Mouse (Mus musculus) cortical plate, adult 2 months (tissue): Measurements from ENCODE around the gene Gsta2. TPM values are rescaled to one million over a fixed set of nuclear protein-coding genes. Genes with fewer than 3 reads are reported as not detected.

ENCODE experiments used
- H3K27ac ChIP-seq: fragments of 200-500 bp; 2 replicates; pipeline ENCODE4 v1.5.1; 2012; ENCODE audit warnings: low read length, control low read depth, inconsistent platforms; ENCODE audit not compliant: insufficient read depth
- H3K4me1 ChIP-seq: fragments of 200-500 bp; 2 replicates; pipeline ENCODE4 v1.6.1; 2011; ENCODE audit warnings: low read length; ENCODE audit not compliant: control insufficient read depth, insufficient read depth
- H3K4me3 ChIP-seq: fragments of 200-500 bp; 2 replicates; pipeline ENCODE4 v1.5.1; 2011; ENCODE audit warnings: mild to moderate bottlenecking, low read length, control low read depth; ENCODE audit not compliant: insufficient read depth
- CTCF ChIP-seq: fragments of 200-500 bp; IDR thresholded peaks from 2 replicates; pipeline ENCODE4 v1.5.1; 2011; ENCODE audit warnings: mild to moderate bottlenecking, control low read depth, low read length; ENCODE audit not compliant: insufficient read depth; ENCODE audit errors: extremely low read depth
- POLR2A ChIP-seq: fragments of 200-500 bp; IDR thresholded peaks from 2 replicates; pipeline ENCODE4 v1.6.1; 2011; ENCODE audit warnings: mild to moderate bottlenecking, low read length, control low read depth; ENCODE audit not compliant: insufficient read depth; ENCODE audit errors: extremely low read depth
- polyA plus RNA-seq: library from polyadenylated mRNA; depleted of rRNA; stranded (reverse); fragments of >200 nt; gene quantifications from 2 replicates; pipeline ENCODE4 v1.2.3, GENCODE M21; 2012; rRNA removed

Gsta2 gene
- 0.28 and 0.44 TPM in 2 replicates for polyA plus RNA-seq

GRCm38 (mm10) chr9:78355611-78356010, at the start of gene Gsta2:
Gene Gsta2 (minus strand): TSS chr9:78355788.
- no peaks in the 10 kb centered on the region for H3K4me1 ChIP-seq
- TF ChIP-seq CTCF: no peak
- TF ChIP-seq POLR2A: no peak
- H3K27ac ChIP-seq: no peak within 1 kb of the TSS
- H3K4me3 ChIP-seq: no peak within 1 kb of the TSS

GRCm38 (mm10) chr9:78401596-78401995, 46.0 kb upstream of the Gsta2 start:
- no peaks in the 10 kb centered on the region for H3K4me1 ChIP-seq
- no peak overlapping the region for H3K4me3 ChIP-seq
- no peak for TF ChIP-seq POLR2A
- TF ChIP-seq CTCF: no peak
- H3K27ac ChIP-seq: no peak overlapping the region

DNA sequence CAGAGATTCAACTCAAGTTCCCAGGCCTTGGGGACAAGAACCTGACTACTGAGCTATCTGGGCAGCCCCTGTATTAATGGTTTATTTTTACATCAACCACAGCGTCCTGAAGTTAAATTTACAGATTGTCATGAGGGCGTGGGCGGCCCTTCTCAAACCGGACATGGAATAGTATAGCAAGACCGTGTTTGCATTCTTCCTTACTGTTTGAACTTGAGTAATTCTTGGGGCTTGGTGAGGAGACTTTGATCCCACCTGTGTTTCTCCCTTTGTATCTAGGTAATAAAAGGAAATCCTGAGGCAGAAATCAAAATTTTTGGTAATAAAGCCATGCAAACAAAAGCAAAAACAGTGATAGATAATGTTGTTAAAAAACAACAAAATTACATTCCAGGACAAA, 45.0 kb upstream of the Gsta2 start:
- no peak for TF ChIP-seq CTCF
- TF ChIP-seq POLR2A: no peak
- H3K4me1 ChIP-seq: no peaks in the 10 kb centered on the region
- no peak overlapping the region for H3K4me3 ChIP-seq
- no peak overlapping the region for H3K27ac ChIP-seq

DNA sequence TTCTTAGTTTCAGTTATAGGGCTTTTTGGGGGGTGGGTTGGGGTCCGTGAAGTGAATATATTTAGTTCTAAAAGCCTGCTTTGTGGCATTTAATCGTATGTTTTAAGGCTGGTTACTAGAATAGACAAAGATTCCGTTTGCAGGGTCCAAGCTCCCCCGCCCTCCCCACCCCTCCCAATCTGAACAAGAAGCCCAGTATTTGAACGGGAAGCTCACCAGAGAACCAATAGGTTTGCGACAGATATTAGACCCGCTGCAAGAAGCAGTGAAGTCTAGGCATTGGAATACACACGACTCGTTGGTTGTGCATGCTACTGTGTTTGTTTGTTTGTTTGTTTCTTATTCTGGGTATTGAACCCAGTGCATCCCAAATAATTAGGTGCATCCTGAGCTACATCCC, 40.9 kb upstream of the Gsta2 start:
- no peak overlapping the region for H3K27ac ChIP-seq
- no peak overlapping the region for H3K4me3 ChIP-seq
- no peaks in the 10 kb centered on the region for H3K4me1 ChIP-seq
- no peak for TF ChIP-seq CTCF
- TF ChIP-seq POLR2A: no peak

GRCm38 (mm10) chr9:78395630-78396351, 40.2 kb upstream of the Gsta2 start, which contains the start of gene Ddx43:
Gene Ddx43 (plus strand): TSS chr9:78395777.
- no peak for TF ChIP-seq POLR2A
- TF ChIP-seq CTCF: no peak
- H3K4me1 ChIP-seq: no peaks in the 10 kb centered on the region
- H3K4me3 ChIP-seq: no peak within 1 kb of the TSS
- H3K27ac ChIP-seq: no peak within 1 kb of the TSS

- TF ChIP-seq CTCF: no peak
- no peak for TF ChIP-seq POLR2A
- H3K4me1 ChIP-seq: no peaks in the 10 kb centered on the region
- H3K4me3 ChIP-seq: no peak overlapping the region
- no peak overlapping the region for H3K27ac ChIP-seq
These were observed 39.6 kb upstream of the Gsta2 start for GRCm38 (mm10) chr9:78395244-78395629.

DNA sequence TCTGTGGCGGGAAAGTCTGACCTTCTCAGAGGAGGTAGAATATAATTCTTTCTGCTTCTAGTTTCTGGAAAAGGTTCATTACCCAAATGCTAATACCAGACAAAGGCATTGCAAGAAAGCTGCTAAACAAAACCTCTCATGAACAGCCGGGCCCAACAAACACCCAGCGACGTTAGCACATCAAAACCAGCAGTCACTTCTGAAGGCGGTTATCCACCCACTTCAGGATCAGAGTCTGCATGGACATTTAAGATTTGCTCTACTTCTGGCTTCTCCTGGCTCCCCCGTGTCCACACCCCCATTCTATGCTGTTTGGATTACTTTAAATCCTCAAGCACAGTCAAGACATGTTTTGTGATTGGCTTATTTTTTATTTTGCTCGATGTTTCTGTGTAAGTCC, 39.0 kb upstream of the Gsta2 start:
- TF ChIP-seq CTCF: no peak
- no peak for TF ChIP-seq POLR2A
- Histone ChIP-seq H3K4me3 (no peak overlapping the region), H3K4me1 (no peaks in the 10 kb centered on the region), H3K27ac (no peak overlapping the region)

- no peak overlapping the region for H3K4me3 ChIP-seq
- no peak overlapping the region for H3K27ac ChIP-seq
- no peaks in the 10 kb centered on the region for H3K4me1 ChIP-seq
- no peak for TF ChIP-seq POLR2A
- no peak for TF ChIP-seq CTCF
These were observed 38.2 kb upstream of the Gsta2 start for GRCm38 (mm10) chr9:78393741-78394140.

DNA sequence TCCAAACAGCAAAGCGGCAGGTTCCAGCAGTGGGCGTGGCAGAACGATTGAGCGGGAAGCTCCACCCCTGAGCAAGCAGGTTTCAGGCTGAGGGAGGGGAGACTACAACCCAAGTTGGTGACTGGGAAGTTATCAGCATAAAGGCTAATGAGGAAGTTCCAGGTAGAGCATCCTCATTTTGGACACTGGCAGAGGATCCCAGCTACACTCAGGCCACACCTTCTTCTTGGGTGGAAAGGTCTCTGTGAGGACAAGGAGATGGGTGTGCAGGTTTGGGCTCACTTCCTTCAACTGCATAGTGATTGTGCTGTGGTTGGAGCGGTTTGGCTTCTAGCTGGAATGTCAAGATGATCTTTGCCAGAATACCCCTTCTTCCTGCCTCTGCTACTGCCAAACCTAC, 34.4 kb upstream of the Gsta2 start:
- Histone ChIP-seq H3K4me3 (no peak overlapping the region), H3K4me1 (no peaks in the 10 kb centered on the region), H3K27ac (no peak overlapping the region)
- TF ChIP-seq POLR2A (no peak), CTCF (no peak)

- no peak overlapping the region for H3K27ac ChIP-seq
- H3K4me1 ChIP-seq: no peaks in the 10 kb centered on the region
- no peak for TF ChIP-seq CTCF
- no peak for TF ChIP-seq POLR2A
- H3K4me3 ChIP-seq: no peak overlapping the region
These were observed 31.4 kb upstream of the Gsta2 start for GRCm38 (mm10) chr9:78386947-78387346.
